Mouse (Mus musculus) B cell, adult 2 months (primary cell): Measurements from ENCODE around the gene Osbpl10.
"Not testable (repeated sequence)": the region's sequence is repeated elsewhere in the genome, so short reads cannot be mapped to it uniquely, and the experiment has no call there.

Source experiments
- DNase-seq, 2 experiments: peaks; one replicate each; pipeline ENCODE4 v3.0.0; 2022

Gene Osbpl10

DNA sequence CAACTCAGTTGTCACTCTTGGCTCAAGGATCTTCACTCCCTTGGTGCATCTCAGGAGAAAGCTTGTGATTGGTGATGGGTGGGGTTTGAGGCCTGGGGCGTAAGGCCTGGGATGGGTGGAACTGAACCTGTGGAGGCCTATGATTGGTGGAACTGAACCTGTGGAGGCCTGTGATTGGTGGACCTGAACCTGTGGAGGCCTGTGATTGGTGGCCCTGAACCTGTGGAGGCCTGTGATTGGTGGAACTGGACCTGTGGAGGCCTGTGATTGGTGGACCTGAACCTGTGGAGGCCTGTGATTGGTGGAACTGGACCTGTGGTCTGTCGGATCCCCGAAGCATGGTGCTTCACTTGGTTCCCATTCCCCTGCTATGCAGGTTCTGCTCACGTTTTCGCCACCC is 7.4 kb downstream of the Osbpl10 start:
- DNase-seq, result no peak

DNA sequence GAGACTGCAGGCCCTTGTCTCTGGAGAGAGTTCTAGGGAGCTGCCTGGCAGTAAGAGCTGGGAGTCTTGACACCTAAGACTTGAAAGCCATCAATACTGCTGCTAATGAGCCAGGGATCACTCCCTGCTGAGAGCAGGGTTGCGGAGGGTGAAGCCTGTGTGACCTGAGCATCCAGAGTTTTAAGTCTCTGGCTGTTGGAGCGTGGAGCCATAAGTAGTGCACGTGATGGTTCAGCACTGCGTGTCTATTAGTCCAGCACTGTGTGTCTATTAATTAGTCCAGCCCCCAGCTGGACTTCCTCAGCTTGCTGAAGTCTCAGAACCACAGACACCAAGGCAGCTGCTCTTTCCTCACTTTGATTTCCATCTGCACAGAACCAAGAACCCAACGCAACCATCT is 8.0 kb downstream of the Osbpl10 start:
- DNase-seq, result no peak

DNA sequence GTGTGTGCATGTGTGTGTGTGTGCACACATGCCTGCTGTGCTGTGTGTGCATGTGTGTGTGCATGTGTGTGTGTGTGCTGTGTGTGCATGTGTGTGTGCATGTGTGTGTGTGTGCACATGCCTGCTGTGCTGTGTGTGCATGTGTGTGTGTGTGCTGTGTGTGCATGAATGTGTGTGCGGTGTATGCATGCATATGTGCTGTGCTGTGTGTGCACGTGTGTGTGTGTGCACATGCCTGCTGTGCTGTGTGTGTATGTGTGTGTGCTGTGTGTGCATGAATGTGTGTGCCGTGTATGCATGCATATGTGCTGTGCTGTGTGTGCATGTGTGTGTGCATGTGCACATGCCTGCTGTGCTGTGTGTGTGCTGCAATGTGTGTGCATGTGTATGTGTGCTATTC is 9.7 kb downstream of the Osbpl10 start:
- DNase-seq, result no peak

DNA sequence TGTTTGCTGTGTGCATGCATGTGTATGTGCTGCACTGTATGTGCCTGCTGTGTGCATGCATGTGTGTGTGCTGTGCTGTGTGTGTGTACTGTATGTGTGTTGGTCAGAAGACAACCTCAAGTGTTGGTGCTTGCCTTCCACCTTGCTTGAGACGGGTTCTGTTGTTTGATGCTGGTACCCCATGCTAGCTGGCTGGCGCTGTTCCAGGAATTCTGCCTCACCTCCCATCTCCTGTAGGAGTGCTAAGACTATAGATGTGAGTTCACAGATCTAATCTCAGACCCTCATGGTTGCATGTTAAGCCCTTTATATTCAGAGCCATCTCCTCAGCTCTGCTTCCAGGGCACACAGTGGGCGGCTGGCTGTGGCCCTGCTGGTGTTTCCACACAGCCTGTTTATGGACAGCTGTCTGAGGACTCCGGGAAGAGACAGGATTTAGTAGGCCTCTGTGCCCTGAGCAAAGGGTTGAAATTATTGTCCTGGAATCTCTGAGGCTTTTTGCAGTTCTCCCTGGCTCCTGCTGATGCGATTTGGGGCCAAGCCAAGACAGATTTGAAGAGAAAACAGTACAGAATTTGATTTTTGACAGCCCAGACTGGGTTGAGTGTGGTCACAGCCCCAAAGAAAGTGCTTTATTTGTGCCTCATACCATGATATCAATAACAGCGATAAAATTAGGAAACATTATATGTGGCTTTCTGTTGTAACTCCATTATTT is 10.4 kb downstream of the Osbpl10 start:
- no peak for DNase-seq

DNA sequence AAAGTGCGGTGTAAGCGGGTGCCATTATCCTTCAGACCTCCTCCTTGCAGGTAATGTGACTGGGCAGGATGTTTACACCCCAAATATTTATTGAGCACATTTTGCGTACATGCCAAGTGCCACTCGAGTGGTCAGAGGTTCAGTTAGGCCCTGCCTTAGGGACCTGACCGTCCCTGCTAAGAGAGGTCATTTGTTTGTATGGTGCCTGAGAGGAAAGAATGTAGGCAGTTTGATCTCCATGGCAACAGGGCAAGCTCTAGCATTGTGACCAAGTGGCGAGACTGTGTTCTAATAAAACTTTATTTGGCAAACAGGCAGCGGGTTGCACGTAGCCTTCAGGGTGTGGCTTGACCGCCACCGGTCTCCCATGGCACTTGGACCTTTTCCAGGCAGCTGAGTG is 12.1 kb downstream of the Osbpl10 start:
- DNase-seq, result no peak

DNA sequence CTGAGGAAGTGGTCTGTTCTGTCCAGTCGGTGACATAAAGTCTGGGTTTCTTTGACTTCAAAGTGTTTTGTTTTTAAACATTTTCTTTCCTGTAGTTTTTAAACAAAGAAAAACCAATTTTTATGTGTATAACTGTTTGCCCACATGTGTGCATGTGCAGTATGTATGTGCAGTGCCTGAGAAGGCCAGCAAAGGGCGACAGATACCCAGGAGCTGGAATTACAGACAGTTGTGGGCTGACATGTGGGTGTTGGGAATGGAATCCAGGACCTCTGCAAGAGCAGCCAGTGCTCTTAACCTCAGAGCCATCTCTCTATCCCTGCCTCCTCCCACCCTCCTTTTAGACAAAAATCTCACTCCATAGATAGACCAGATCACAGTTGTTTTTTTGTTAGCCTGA is 14.2 kb downstream of the Osbpl10 start:
- no peak for DNase-seq

DNA sequence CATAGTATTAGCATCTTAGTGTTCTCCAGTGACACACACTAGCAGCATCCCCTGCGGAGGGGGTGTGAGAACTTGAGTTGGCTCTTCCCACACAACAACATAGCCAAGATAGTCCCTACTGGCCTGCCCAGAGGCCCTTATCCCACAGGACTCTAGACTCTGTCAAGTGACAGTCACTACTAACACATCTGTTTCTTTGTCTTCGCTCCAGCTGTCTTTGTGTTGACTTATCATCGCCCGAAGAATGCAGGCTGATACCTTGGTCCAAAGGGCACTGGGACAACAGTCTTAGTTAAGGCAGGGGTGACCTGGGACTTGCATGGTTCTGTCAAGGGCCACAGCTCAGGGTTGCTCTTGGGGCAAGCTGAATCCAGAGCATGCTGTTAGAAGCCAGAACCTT is 16.9 kb downstream of the Osbpl10 start:
- DNase-seq, result no peak

DNA sequence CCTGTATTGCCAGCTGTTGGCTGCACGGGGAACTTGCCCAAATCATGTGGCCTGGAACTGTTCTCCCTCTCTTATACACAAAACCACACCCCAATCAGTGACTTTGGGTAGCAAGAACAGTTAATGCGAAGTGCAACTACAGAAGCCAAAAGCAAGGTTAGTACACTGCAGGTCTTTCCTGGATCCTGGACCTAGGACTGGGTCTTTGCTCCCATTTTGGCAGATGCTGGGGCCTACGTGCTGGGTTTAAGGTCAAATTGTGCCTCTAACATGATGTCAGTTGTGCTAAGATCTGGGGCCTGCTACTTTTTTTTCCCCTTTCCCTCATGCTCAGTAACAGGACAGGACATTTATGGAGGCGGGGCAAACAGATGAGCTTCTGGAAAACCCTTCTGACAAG is 17.3 kb downstream of the Osbpl10 start:
- no peak for DNase-seq

DNA sequence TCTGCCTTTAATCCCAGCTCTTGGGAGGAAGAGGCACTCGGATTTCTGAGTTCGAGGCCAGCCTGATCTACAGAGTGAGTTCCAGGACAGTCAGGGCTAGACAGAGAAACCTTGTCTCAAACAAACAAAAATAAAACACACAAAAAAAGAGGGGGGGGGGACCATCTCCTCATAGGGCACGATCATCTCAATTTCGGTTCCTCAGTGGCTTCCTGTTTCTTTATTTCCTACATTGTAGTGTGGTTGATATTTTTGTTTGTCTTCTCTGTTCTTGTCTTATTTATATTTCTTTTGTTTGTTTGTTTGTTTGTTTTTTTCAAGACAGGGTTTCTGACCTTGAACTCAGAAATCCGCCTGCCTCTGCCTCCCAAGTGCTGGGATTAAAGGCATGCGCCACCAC is 18.1 kb downstream of the Osbpl10 start:
- no peak for DNase-seq

DNA sequence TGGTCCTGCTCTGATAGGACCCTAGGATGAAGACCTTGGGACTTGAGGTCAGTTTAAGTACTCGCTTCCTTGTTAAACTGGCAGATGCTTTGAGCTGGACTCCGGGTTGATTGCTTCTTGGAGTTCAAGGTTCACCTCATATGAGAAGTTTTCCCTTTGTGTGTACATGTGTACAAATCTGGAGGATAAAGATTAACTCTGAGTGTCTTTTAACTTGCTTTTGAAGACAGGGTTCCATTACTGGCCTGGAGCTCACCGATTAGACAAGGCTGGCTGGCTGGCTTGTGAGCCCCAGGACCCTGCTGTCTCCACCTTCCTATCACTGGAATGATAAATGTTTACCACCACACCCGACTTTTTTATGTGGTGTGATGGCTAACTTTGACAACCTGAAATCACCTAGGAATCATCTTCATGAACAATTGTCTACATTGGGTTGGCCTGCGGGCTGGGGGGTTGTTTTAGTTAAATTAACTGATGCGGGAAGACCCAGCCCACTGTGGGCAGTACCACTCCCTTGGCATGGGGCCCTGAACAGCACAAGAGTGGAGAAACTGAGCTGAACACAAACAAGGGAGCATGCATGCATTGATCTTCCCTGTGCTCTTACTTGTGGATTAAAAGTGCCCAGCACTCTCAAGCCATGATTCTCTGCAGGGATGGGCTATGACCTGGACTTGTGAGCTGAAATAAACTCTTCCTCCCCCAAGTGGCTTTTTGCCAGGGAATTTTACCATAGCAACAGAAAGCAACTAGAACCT is 20.8 kb downstream of the Osbpl10 start:
- no peak for DNase-seq

DNA sequence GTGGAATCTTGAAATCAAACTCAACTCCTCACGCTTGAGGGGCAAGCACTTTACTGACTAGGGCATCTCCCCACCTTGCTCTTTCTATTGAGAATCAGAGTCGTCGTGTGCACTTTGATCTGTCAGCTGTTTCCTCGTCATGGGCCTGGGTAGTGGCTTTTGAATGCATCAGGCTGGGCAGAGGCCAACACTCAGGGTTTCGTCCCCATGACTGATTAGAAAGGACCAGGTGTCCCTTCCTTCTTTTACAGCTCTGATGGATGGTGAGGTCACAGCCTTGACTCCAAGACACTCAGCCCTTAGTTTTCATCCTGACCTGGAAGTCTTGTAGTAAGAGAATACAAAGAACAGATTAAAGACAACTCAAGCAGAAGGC is 21.4 kb downstream of the Osbpl10 start:
- DNase-seq, result no peak

DNA sequence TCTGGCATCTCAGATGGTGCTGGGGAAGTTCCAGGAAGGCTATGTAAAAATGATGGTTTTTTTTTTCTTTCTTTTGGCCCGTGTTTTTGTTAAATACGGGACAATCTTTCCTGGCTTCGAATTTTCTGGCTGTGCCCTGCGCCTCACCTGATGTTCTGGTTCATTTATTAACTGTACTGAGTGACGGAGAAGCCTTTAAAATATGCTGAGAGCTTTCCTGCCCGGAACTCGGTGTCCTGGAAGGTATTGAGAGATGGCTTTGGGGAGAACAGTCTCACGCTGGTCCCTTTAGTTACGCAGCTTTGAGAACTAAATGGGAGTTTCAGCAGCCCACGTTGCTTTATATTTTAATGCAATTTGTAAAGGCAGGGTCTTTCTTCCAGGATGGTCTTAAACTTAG is 27.1 kb downstream of the Osbpl10 start:
- DNase-seq, result no peak

DNA sequence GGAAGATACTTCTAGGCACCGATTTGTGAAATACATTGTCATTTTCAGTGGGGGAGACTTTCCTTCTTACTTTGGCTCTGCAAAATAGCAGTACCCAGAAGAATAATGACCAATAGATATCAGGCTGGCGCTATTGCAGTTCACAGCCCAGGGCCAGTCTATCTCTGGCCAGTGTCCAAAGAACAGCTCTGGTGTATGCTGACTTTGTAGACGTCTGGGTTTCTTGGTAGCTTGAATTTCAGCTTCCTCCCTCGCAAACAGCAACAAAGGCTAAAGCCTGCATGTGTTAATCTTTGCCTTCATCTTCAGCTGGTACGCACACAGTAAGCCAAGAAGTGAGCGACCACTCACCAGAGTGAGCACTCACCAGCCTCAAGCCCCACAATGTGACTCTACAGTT is 29.4 kb downstream of the Osbpl10 start:
- DNase-seq, result no peak

DNA sequence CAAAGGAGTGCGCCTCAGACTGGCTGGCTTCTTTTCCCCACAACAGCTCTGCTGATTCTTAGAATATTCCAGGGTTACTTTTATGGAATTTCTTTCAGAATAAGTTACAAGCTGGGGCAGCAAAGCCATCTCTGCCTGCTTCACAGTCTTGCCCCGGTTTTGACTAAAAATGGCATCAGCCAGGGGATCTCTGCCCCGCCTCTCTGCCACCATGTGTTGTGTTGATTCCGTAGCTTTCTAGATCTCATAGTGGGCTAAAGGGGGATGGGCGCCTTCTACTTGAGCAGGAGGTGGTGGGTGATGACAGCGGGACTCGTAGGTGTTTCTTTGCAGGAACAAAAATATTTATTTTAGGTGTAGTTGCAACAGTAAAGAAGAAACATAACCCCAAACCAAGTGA is 29.8 kb downstream of the Osbpl10 start:
- DNase-seq, result no peak

DNA sequence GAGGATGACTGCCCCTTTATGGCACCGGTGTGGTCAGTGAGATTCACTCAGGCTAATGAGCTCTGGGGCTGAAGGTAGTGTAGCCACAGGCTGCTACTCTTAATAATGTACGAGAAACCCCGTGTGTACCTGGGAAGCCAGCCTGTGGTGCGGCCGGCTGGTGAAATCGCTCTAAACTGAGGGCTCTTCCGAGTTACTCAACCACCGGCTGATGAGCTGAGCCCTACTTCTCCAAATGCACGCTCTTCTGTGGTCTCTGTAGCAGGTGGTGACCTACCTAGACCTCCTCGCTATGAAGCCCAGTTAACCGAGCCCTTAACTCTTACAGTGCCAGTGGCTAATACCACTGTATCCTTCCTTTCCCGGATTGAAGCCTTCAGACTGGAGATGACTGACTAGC is 34.0 kb downstream of the Osbpl10 start:
- DNase-seq, result no peak

DNA sequence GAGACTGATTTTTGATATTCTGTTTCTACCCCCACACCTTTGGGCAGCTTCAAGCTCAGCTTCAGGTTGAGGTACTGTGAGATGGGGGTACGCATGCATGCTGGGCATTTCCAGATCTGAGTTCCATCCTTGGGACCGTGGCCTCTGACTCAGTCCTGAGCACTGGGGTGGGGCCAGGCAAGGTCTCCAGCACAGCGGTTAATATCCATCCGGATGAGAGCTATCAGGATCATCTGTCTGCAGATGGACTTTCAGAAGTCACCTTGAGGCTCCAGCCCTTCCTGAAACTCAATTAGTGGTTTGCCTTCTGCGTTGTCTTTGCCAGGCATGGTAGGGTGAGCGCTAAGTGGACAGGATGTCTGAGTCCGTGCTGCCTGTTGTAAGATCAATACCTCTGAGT is 41.8 kb downstream of the Osbpl10 start:
- no peak for DNase-seq

DNA sequence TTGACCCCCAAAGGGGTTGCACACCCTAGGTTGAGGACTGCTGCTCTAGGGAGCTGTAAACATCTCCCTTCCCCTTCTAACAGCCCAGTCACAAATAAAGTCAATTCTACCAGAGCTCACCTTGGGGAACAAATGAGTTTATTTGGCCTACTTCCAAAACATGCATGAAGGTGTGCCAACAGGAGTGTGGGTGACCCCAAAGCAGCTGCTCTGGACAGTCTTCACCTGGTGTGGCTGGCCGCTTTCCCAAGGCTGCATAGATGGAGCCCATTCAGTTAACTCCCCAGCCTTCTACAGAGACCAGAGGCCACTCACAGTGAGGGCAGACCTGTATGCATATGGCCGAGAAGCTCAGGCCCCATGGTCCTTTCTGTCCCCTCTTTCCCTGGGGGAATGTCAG is 43.0 kb downstream of the Osbpl10 start:
- DNase-seq, result no peak

DNA sequence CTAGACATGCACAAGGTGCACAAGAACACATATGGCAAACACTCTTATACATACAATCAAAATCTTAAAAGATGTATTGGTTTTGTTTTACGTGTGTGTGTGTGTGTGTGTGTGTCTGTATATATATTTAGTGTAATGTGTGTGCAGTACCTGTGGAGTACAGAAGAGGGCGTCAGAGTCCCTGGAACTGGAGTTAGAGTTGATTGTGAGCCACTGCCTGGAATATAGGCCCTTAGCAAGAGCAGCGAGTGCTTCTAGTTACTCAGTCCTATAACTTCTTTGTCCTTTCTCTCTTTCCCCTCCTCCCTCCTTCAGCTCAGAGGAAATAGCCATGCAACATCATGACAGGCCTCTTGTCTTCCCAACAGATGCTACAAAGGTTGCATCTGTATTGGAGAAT is 44.8 kb downstream of the Osbpl10 start:
- DNase-seq, result no peak

DNA sequence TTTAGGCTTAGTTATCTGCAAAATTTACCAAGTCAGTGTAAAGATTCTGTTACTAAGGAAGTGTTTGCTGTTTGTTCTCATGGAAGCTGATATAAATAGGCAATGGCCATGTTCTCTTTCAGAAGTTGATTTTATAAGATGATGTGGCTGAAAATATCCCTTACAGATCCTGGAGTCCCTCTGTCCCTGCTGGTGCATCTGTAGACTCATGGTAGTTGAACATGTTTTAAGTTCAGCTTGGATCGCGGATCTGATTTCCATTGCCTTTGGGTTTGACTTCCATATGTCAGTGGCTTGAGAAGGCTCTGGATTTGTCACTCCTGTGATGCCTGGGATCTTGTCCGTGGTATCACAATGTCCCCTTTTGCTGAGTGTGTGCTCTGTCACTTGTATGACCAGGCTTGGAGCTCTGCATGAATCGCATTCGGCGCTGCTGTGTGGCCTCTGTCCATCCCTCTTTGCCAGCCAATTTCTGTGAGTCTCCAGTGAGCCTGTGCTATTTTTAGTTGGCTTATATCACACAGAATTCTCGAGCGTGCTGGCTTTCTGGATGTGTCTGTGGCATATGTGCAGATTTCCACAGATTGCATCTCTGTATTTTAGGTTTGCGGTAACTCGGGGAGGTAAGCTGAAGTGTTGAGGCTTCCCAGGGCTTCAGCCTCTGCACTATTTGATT is 45.5 kb downstream of the Osbpl10 start:
- no peak for DNase-seq

DNA sequence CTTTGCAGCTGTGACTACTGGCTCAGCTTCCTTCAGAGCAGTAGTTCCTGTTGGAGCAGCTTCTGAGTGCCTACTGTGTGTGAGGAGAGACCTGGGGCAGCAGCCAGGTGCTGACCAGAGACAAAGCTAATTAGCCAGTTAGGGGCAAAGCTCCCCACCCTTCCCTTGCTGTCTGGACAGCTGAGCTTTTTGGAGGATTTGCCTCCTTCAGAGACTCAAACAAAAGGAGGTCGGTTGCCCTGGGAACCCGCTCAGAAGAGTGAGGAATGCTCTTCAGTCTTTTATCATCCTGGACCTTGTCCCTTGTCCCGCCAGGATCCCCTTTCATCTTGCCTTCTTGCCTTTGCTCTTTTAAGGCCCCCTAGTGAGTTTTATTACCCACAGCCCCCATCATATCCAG is 50.9 kb downstream of the Osbpl10 start:
- no peak for DNase-seq

DNA sequence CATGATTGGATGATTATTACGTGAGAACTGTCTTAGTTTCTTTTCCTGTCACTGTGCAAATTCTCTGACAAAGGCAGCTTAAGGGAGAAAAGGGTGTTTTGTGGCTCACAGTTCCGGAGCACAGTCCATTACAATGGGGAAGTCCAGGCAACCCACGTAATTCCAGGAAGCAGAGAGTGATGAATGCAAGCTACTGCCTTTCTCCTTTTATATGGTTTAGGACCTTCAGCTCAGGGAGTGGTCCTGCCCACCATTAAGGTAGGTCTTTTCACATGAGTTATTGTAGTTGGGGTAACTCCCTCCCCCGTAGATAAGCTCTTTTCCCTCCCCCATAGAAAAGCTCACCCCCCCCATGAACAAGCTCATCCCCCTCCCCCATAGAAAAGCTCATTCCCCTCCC is 52.2 kb downstream of the Osbpl10 start:
- no peak for DNase-seq

DNA sequence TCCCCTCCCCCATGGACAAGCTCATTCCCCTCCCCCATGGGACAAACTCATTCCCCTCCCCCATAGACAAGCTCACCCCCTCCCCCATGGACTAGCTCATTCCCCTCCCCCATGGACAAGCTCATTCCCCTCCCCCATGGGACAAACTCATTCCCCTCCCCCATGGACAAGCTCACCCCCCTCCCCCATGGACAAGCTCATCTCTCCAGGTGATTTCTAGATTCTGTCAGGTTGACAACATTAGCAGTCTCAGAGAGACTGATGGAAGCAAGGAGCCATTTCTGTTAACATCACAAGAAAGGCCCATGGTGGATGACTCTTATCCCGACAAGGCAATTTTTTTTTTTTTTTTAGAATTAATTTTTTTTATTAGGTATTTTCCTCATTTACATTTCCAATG is 52.7 kb downstream of the Osbpl10 start:
- not testable (repeated sequence) for DNase-seq

DNA sequence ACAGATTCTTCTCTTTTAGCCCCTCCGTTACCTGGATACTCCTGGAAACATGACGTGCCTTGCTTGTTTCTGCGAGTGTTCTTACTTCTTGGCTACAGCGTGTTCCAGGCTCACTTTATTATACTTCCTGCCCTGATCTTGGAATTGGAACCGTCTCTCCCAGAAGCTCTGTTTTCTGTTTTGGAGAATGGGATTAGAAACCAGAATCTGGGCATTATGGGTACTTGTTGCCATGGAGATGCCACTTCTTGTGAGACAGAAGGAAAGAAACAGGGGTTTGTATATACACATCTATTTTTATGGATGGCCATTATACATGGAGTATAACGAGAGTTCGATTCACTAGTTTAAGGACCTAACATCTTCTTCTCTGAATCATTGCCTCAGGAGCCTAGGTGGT is 54.4 kb downstream of the Osbpl10 start:
- no peak for DNase-seq

DNA sequence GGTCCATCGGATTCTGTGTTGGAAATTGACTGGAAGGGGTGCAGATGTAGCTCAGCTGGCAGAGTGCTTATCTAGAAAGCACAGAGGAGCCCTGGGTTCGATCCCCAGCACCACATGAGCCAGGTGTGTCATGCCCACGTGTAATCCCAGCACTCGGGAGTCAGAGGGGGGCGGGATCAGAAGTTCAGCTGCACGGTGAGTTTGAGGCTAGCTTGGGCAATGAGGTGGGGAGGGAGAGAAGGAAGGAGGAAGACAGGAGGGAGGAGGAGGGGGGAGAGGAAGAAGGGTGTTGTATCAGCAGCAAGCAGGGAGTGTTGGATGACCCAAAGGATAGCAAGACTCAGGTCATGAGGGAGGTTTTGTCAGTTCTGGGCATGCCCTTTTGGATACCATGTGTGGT is 55.9 kb downstream of the Osbpl10 start:
- no peak for DNase-seq
